Mouse (Mus musculus) midbrain, embryonic 16.5 days (tissue): Measurements from ENCODE around the gene Sf3a2. TPM values are rescaled to one million over a fixed set of nuclear protein-coding genes. Genes with fewer than 3 reads are reported as not detected.

Experiments
- ATAC-seq: fragments of 200-750 bp; cut with Nextera tagmentation; 2 replicates; pipeline ENCODE4 v1.8.0; 2017; ENCODE audit warnings: moderate TSS enrichment
- H3K27ac ChIP-seq: fragments of 300-500 bp; sonication (generic); 2 replicates; pipeline ENCODE4 v1.5.1; 2014; ENCODE audit warnings: mild to moderate bottlenecking, low read length, mixed read lengths
- H3K27me3 ChIP-seq: fragments of 300-500 bp; sonication (generic); 2 replicates; pipeline ENCODE4 v1.6.1; 2014; ENCODE audit warnings: low read depth, low read length, mixed read lengths; ENCODE audit not compliant: control insufficient read depth, insufficient read depth
- H3K36me3 ChIP-seq: fragments of 300-500 bp; sonication (generic); 2 replicates; pipeline ENCODE4 v1.6.1; 2014; ENCODE audit warnings: mild to moderate bottlenecking, low read length, moderate library complexity, mixed read lengths; ENCODE audit not compliant: control insufficient read depth, insufficient read depth
- H3K4me1 ChIP-seq: fragments of 300-500 bp; sonication (generic); 2 replicates; pipeline ENCODE4 v1.6.1; 2014; ENCODE audit warnings: mild to moderate bottlenecking, low read length, mixed read lengths; ENCODE audit not compliant: control insufficient read depth, insufficient read depth
- H3K4me2 ChIP-seq: fragments of 300-500 bp; sonication (generic); 2 replicates; pipeline ENCODE4 v1.6.1; 2014; ENCODE audit warnings: mild to moderate bottlenecking, low read length, mixed read lengths
- H3K4me3 ChIP-seq: fragments of 300-500 bp; sonication (generic); 2 replicates; pipeline ENCODE4 v1.5.1; 2014; ENCODE audit warnings: low read depth, mild to moderate bottlenecking, low read length, moderate library complexity, mixed read lengths
- H3K9ac ChIP-seq: fragments of 300-500 bp; sonication (generic); 2 replicates; pipeline ENCODE4 v1.6.1; 2014; ENCODE audit warnings: low read depth, low read length, mixed read lengths
- H3K9me3 ChIP-seq: fragments of 300-500 bp; sonication (generic); replicated peaks from 2 replicates; pipeline ENCODE4 v1.6.1; 2014; ENCODE audit warnings: mild to moderate bottlenecking, low read length, mixed read lengths; ENCODE audit not compliant: control insufficient read depth, poor library complexity, severe bottlenecking
- WGBS: fragments of 180-500 bp; shearing (Covaris S2); extraction: QIAGEN DNeasy Blood & Tissue Kit; methylation state at CpG from one replicate; pipeline ENCODE4 v1.1.7; 2014; 5-methylcytosine and 5-hydroxymethylcytosine counted together
- polyA plus RNA-seq: library from polyadenylated mRNA; unstranded; fragments of >200 nt; fragmentation: Nextera tagmentation; extraction: Ambion mirVana; gene quantifications from 2 replicates; pipeline ENCODE4 v1.2.1, GENCODE M21; 2015

Gene Sf3a2
- polyA plus RNA-seq, 1 experiment from 2014 or later = 60.6 TPM

DNA sequence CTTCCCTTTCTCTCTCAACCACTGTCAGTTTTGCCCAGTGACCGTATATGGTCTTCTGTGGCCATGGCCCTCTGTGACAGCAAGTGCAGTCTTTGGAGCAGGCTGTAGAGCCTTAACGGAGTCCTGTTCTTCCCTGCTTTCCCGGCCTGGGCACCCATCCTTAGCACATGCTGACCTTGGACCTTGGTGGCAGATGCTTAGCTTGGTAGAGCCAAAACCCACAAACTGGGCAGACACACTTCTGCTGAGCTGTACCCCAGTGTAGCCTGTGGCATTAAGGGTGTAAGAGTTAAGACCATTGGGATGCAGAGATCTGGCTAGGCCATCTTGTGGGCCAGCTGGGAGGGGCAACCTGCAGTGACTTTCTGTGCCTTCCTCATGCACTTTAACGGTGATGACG lies 24.2 kb upstream of the Sf3a2 start:
- H3K4me3 ChIP-seq = no peak overlapping the region
- H3K4me2 ChIP-seq = no peak overlapping the region
- H3K27me3 ChIP-seq = no peaks in the 10 kb centered on the region
- no peak overlapping the region for H3K9ac ChIP-seq
- no peaks in the 10 kb centered on the region for H3K9me3 ChIP-seq
- H3K4me1 ChIP-seq = no peaks in the 10 kb centered on the region
- no peak for ATAC-seq
- peaks cover 50% of the 10 kb centered on the region for H3K36me3 ChIP-seq
- 95% methylated on average over 5 of the region's 5 CpGs for WGBS
- H3K27ac ChIP-seq = no peak overlapping the region

- Histone ChIP-seq H3K9ac (no peak overlapping the region), H3K27ac (no peak overlapping the region; the same call in 1 of the 2 replicates), H3K36me3 (peaks cover 48% of the 10 kb centered on the region), H3K4me2 (no peak overlapping the region), H3K9me3 (no peaks in the 10 kb centered on the region), H3K4me1 (no peaks in the 10 kb centered on the region), H3K27me3 (no peaks in the 10 kb centered on the region), H3K4me3 (no peak overlapping the region)
- WGBS = 64% methylated on average over 2 of the region's 2 CpGs
- peak; percentile 68 for ATAC-seq
Measured at GRCm38 (mm10) chr10:80774549-80774948, 23.4 kb upstream of the Sf3a2 start.

DNA sequence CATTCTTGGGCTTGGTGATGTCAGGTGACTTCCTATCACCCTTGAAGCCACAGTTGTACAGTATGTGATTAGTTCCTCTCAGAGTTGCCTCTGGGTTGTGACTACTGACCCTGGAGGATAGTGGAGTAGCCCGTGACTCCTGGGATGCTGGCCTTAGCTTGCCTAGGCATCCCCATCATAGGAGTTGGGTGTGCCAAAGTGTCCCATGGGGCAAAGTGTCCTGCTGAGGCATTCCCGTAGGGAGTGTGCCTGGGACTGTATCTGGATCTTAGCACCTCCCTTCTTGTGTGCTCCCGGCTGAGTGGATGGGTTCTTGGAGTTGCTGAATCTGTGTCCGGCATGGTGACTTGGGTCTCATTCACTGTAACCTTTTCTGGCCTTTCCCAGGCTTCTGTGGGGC lies 23.0 kb upstream of the Sf3a2 start:
- H3K27ac ChIP-seq = no peak overlapping the region
- H3K4me3 ChIP-seq = no peak overlapping the region
- ATAC-seq = 0 out of 2 replicates have a peak, but pooled peaks have one; percentile 17
- 95% methylated on average over 4 of the region's 4 CpGs for WGBS
- no peak overlapping the region for H3K9ac ChIP-seq
- H3K9me3 ChIP-seq = no peaks in the 10 kb centered on the region
- H3K4me2 ChIP-seq = no peak overlapping the region
- H3K36me3 ChIP-seq = peaks cover 45% of the 10 kb centered on the region
- H3K27me3 ChIP-seq = no peaks in the 10 kb centered on the region
- no peaks in the 10 kb centered on the region for H3K4me1 ChIP-seq

- Histone ChIP-seq H3K27me3 (no peaks in the 10 kb centered on the region), H3K4me1 (no peaks in the 10 kb centered on the region), H3K4me2 (no peak overlapping the region), H3K9me3 (no peaks in the 10 kb centered on the region), H3K4me3 (no peak overlapping the region), H3K36me3 (peaks cover 48% of the 10 kb centered on the region), H3K9ac (no peak overlapping the region), H3K27ac (no peak overlapping the region)
- 94% methylated on average over 4 of the region's 4 CpGs for WGBS
- no peak for ATAC-seq
Measured at GRCm38 (mm10) chr10:80775731-80776130, 22.3 kb upstream of the Sf3a2 start.

GRCm38 (mm10) chr10:80776358-80776869 lies 21.6 kb upstream of the Sf3a2 start:
- no peak overlapping the region for H3K4me3 ChIP-seq
- H3K9me3 ChIP-seq = no peaks in the 10 kb centered on the region
- no peak overlapping the region for H3K27ac ChIP-seq
- no peak overlapping the region for H3K9ac ChIP-seq
- WGBS = 92% methylated on average over 6 of the region's 6 CpGs
- H3K4me1 ChIP-seq = no peaks in the 10 kb centered on the region
- H3K4me2 ChIP-seq = no peak overlapping the region
- ATAC-seq = no peak
- no peaks in the 10 kb centered on the region for H3K27me3 ChIP-seq
- H3K36me3 ChIP-seq = peaks cover 48% of the 10 kb centered on the region

- Histone ChIP-seq H3K27ac (no peak overlapping the region), H3K4me2 (no peak overlapping the region), H3K27me3 (no peaks in the 10 kb centered on the region), H3K9ac (no peak overlapping the region), H3K4me1 (no peaks in the 10 kb centered on the region), H3K9me3 (no peaks in the 10 kb centered on the region), H3K4me3 (no peak overlapping the region), H3K36me3 (peaks cover 48% of the 10 kb centered on the region)
- no peak for ATAC-seq
- 95% methylated on average over 5 of the region's 5 CpGs for WGBS
Measured at GRCm38 (mm10) chr10:80777123-80777522, 20.9 kb upstream of the Sf3a2 start.

DNA sequence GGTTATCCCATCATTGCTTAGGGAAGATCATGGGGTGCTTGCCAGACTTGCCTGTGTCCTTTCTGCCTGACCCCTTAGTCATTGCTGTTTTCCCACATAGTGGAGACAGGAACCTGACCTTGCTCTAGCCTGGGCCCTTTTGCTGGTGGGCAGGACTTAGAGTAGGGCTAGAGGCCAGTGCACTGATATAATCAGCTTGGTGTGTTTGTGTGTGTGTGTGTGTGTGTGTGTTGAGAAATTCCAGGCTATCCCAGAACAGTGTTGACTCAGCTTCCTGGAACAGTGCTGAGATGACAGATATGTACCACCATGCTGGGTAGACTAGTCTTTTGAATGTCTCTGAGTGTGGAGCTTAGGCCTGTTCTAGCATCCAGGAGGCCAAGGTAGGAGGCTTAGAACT lies 18.4 kb upstream of the Sf3a2 start:
- no peaks in the 10 kb centered on the region for H3K27me3 ChIP-seq
- H3K4me3 ChIP-seq = no peak overlapping the region
- no peak for ATAC-seq
- no peaks in the 10 kb centered on the region for H3K9me3 ChIP-seq
- peaks cover 59% of the 10 kb centered on the region for H3K36me3 ChIP-seq
- no peak overlapping the region for H3K9ac ChIP-seq
- no peak overlapping the region for H3K4me2 ChIP-seq
- no peaks in the 10 kb centered on the region for H3K4me1 ChIP-seq
- no peak overlapping the region for H3K27ac ChIP-seq

DNA sequence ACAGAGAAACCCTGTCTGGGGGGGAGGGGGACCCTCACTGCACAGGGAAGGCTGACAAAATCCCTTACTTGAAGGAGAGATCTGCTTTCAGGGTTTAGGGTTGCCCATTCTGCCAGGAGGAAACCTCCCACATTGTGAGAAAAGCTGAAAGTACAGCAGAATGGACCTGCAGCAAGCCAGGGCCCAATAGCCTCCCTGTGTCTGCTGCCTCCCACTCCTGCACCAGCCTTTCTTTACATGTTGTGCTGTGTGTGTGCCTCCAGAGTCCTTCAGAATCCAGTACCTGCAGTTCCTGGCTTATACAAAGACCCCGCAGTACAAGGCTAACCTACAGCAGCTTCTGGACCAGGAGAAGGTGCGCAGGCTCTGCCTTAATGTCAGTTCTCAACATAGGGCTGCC lies 13.7 kb upstream of the Sf3a2 start:
- WGBS = 98% methylated on average over 2 of the region's 2 CpGs
- no peaks in the 10 kb centered on the region for H3K27me3 ChIP-seq
- H3K9ac ChIP-seq = no peak overlapping the region
- H3K4me3 ChIP-seq = no peak overlapping the region
- no peak overlapping the region for H3K4me2 ChIP-seq
- ATAC-seq = no peak
- H3K27ac ChIP-seq = no peak overlapping the region
- no peaks in the 10 kb centered on the region for H3K9me3 ChIP-seq
- H3K4me1 ChIP-seq = no peaks in the 10 kb centered on the region
- peaks cover 84% of the 10 kb centered on the region for H3K36me3 ChIP-seq

DNA sequence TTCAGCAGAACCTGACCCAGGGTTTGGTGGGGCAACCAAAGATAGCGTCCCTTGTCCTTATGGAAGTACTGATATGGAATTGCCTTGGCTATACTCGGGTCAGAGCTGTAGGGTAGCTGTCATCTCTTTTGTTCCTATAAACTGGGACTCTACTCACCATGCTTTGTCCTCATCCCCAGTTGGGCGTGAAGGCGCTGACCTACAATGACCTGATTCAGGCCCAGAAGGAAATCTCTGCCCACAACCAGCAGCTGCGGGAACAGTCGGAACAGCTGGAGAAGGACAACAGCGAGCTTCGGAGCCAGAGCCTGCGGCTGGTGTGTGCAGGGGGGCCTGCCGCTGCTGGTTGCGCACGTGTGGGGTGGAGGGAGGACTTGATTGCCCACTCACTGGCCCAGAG lies 13.1 kb upstream of the Sf3a2 start:
- ATAC-seq = no peak
- 74% methylated on average over 12 of the region's 12 CpGs for WGBS
- Histone ChIP-seq H3K27ac (no peak overlapping the region), H3K4me2 (no peak overlapping the region), H3K9me3 (no peaks in the 10 kb centered on the region), H3K4me1 (no peaks in the 10 kb centered on the region), H3K27me3 (no peaks in the 10 kb centered on the region), H3K36me3 (peaks cover 84% of the 10 kb centered on the region), H3K9ac (no peak overlapping the region), H3K4me3 (no peak overlapping the region)
